Mouse (Mus musculus) 3134 (cell line): ENCODE results near the gene Acbd6.

Experiments
- DNase-seq: peaks from one replicate; pipeline ENCODE4 v3.0.0-alpha.2; 2011; ENCODE audit warnings: low spot score; ENCODE audit not compliant: insufficient read length; ENCODE audit errors: extremely low read depth

The Acbd6 gene

DNA sequence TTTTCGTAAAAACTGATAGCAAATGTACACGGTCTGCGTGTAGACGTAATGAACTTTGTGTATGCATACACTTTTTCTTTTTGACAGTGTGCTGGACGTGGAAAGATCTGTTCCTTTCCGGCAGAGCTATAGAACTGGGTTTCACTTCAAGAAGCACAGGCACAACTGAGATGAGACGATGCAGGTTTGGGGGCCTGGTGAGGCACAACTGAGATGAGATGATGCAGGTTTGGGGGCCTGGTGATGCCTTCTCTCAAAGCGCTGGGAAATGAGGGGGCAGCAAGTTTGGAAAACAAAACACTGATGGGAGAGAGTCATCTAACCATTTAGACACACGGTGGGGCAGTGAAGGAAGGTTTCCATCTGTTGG is 293 bp upstream of the Acbd6 start:
- DNase-seq = no peak

DNA sequence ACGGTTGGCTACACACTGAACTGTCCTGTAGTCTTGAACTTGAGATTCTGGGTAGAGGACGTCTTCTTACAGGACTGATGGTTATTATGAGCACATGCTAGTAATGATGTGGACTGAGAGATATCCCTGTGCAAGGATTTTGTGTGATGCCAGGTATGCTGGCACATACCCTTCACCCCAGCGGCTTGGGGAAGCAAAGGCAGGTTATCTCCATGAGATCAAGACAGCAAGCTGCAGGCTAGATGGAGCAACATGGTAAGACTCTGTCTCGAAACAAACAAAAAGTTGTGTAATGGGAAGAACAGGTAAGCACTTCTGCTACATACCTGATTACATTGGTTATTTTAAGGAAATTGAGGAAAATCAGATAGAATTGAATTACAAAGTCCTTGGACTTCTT is 2.1 kb downstream of the Acbd6 start:
- no peak for DNase-seq

DNA sequence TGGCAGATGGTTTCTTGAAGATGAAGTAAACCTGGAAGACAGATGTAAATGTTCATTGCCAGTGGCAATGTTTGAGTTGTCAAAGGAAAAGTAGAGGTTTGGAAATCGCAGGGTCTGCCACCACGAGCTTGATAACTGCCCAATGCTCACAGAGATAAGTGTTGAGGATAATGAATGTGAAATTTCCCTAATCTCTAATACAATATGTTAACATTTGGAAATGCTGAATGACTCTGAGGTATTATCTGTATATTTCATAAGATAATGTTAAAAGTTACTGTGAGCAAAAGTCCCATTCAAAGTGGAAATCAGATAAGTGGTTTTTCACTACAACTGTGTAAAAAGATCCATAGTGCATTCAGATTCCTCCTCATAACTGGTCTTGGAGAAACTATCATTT is 2.8 kb downstream of the Acbd6 start:
- no peak for DNase-seq

DNA sequence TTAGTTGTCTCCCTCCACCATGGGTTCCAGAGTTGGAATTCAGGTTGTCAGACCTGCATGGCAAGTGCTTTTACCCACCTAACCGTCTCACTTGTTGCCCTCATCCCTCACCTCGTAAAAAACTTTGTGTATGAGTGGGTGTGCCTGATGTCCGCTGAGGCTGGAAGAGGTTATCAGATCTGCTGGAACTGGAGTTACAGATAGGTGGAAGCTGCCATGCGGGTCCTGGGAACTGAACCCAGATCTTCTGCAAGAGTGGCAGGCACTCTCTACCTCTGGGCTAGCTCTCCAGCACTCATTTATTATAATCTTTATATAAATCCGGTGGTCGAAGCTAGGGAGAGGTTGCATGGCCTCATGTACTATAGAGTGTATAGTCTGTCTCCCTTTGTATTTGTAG is 4.3 kb downstream of the Acbd6 start:
- DNase-seq = no peak

DNA sequence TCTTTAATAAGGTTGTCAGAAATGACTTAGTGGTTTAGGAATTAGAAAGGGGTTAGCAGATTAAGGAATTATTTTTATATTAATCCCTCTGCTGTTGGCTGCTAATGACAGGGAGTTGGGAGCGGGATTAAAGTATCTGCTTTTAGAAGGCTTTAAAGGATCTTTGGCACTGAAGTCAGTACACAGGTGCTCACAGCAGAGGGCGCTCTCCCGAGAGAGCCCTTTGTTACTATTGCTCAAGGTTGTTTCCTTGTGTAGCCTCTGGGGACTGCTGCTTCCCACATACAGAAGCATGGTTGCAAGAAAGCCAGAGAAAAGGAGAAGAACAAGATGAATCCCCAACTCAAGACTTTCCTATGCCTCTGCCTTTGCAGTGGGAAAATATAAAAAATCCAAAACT is 6.8 kb downstream of the Acbd6 start:
- peak; percentile 23 for DNase-seq

DNA sequence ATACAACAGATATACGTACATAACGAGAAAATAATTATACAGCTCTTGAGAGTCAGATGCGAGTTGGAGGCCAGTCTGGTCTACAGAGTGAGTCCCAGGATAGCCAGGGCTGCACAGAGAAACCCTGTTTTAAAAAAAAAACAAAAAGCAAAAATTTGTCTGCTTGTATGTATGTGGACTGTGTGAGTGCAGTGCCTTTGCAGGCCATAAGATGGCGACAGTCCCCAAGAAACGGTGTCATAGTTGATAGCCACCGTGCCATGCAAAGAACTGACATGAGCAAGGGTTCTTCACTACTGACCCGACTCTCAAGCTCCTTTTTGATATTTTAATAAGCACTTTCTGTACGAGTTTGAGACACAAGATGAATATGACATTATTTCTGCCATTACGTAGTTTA is 10.2 kb downstream of the Acbd6 start:
- DNase-seq = no peak

DNA sequence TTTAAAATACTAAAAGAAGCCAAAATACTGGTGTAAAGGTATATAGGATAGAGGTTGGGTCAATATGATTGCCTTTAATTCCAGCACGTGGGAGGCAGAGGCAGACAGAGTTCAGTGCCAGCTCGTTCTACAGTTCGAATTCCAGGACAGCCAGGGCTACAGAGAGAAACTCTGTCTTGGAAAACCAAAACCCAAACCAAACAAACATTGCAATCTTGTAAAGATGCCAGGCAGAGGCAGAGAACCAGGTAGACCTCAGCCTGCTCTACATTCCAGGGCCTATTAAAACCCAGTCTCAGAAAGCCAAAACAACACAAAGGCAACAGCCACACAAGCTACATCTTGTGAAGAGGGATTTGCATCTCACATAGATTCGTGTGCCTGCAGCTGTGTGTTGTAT is 11.4 kb downstream of the Acbd6 start:
- DNase-seq = no peak

DNA sequence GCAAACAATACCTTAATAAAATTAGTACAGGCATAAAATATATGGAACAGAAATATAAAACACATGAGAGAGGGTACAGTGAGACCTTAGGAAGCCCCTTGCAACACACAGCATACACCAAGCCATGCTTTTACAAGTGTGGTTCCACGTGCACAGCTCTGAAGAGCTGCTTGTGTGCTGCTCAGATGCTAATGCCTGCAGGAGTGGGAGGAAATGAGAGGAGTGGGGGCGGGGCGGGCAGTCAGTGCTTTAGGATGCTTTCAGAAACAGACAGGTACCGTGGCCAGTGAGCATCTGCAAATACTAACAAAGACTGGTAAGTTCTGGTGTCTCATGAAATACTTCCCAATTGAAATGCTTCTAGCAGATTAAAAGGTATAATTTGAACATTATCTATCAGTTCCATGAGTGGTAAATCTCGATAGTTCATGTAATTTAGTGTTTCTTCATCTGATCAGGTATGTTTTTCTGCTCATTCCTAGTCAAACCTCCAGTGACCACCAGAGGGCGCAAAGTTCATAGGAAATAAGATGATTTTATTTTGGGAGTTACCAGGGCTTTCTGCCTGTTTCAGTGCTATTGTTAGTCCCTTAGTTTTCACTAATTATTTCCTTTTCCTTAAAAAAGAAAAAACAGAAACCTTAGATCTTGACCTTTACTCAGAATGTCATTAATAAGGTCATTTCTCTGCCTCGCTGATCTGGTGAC is 17.2 kb downstream of the Acbd6 start:
- DNase-seq = no peak

DNA sequence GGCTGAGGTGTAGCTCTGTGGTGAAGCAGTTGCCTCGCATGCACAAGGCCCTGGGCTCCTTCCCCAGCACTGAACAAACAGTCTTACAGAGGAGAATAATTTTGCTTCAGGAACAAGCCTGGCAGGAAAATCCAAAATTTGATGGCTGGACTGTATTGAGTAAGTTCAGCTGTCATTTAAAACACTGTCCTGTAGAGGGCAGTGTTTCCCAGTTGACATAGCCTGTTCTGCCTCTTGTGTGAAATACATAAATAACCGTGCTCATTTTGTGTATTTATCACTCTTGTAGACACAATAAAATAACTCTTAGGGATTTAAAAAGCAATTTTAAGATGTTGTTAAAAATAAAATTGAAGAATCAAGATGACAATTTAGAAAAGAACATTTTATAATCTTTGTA is 18.5 kb downstream of the Acbd6 start:
- DNase-seq = no peak

DNA sequence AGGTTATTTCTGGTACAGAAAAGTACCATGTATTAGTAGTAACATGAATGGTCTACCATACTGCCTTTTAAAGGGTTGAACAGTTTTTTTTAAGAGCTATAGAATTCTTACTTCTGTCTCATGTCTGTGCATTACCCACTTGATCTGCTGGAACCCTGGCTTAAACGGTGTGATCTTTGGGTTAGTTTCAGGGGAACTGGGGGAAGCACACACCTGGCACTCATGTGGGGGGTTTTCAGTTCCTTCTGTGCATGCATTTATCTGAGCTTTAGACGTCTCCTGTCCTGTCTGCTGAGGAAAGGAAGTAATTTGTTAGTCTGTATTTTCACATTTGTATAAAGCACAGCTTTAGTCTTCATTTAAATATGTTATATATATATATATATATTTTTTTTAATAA is 19.4 kb downstream of the Acbd6 start:
- DNase-seq = no peak

DNA sequence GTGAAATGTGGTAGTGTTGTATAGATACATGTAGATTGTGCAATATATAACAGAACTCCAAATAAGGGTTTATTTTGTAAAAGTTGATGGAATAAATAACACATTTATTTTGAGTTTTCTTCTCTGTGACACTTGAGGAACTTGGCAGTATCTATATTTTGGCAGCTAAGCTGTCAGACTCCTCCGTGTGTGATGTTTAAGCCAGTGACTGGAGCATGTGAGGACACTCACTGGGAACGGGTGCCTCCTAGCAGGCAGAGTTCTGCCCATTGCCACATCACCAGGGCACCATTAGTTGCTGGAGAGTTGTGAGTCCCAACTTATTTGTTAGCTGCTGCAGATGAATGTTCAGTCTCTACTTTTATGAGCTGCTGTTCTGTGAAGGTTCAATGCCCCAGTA is 30.0 kb downstream of the Acbd6 start:
- no peak for DNase-seq

DNA sequence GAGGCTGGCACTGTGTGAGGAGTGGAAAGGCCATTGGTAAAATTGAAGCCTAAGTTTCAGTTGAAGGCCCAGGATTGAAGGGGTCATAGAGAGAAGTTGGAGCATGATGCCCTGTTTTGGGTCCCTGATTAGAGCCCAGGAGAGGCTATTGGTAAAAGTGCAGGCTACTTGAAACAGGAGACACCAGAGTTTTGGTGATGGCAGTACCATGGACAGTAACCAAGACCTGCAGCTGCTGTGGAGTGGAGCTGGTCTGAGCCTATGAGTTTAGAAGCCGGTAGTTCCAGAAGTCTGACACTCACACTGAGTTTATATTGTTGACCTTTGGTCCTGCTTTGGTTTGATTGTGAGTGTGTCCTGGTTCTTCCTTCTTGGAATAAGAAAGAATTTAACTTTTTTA is 36.2 kb downstream of the Acbd6 start:
- no peak for DNase-seq

DNA sequence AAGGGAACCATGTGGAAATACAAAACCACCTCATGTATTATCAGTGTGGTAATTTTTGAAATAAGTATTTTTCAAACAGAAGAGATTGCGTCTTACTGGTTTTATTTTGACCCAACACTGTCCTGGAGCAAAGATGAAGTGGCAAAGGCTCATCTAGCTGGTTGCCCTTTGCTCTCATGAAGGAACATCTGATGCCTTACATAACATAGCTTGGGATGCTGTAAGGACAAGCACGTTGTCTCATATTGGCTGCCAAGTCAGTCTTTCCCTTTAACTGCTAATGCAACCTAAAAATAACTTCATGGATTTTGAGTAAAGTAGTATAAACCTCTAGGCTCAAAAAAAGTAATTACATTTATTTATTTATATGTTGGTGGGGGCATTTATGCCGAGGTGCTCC is 38.7 kb downstream of the Acbd6 start:
- DNase-seq = no peak

DNA sequence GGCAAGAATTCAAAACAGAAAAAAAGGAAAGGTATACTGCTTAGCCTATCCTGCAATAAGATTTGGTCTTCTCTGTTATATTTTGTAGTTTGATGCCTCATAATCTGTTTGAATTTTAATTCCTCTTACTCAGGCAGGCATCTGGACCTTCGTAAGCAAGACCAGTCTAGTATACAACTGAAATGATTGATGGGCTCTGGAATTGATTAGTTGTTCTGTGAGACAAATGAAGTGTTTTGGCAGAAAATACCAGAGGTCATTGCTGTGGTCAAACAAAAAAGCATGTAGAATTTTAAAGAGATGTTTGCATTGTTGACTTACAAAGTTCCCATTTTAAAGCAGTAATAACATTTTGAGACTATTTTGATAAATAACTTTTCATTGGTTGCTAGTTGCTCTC is 46.8 kb downstream of the Acbd6 start:
- no peak for DNase-seq

DNA sequence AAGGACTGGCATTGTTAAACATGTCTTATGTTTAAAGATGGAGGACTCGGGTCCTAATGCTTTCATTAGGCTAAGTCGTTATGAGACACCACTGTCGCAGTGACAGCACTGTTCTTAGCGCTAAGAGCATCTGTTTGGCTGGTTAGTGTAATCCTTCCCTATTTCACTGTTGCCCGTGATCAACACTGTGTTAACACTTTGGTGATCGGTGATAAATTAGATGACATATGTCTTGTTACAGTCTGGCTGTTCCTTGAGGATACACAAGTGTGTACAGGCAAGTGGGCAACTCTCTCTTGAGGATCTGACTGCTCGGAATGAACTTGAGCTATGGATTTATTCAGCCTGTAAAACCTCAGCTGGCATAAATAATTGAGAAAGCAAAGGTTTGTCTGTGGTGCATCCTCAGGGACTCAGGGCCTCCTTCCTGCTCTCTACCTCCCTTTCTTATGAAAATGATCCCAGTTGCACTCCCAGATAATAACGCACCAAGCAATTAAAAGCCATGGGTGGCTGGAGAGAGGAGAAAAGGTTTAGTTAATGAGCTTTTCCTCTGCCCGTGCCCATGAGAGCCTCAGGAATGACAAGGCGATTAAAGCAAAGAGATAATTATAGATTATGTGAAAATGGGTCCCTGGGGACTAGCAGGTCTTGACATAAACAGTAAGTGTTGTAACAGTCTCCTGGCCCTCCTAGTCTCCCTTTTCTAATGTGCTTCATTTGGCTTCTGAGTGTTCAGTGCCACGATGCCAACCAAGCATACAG is 47.7 kb downstream of the Acbd6 start:
- DNase-seq = no peak

DNA sequence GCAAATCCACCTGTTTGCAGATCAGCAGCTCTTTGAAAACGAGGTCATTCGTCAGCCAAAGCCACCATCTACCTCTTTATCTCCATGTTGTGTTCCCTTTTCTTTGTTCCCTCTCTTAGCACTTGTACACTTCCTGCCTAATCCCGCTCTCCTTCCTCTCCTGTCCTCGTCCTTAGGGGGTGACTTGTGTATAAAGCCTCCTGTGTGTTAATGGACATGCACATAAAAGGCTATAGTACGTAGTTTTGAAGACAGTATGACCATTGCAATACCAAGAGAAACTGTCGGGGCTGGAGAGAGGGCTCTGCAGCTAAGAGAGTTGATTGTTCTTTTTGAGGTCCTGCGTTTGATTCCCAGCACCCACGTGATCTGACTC is 48.2 kb downstream of the Acbd6 start:
- no peak for DNase-seq

DNA sequence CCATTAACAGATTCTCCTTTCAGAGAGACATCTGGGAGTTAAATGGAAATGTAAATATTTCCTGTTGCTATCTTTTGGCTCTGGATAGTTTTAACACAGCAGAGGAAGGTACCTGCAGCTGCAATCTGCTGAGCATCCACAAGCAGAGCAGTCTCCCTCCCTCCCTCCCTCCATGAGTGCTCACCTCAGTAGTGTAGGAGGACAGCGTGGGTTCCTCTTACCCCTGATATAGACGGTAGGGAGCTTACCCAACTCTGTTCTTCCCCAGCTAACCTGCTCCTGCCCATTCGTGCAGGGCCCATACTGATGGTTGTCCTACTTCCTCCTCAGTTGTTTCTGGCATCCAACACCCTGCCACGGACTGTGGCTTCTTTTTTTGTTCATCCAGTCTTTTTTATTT is 50.6 kb downstream of the Acbd6 start:
- DNase-seq = no peak

DNA sequence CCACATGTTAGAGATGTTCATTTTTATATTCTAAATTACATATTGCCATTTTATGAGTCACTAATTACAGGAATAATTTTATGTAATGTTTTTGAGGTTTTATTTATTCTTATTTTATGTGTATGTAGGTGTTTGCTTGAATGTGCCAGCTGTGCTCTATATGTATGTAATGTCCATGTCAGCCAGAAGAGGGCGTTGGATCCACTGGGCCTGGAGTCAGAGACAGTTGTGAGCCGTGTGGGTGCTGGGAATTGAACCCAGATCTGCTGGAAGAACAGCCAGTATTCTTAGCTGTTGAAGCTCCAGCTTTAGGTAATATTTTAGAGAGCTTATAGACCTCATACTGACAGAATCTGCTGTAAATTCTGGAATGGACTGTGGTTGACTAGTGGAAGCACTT is 56.5 kb downstream of the Acbd6 start:
- DNase-seq = no peak

DNA sequence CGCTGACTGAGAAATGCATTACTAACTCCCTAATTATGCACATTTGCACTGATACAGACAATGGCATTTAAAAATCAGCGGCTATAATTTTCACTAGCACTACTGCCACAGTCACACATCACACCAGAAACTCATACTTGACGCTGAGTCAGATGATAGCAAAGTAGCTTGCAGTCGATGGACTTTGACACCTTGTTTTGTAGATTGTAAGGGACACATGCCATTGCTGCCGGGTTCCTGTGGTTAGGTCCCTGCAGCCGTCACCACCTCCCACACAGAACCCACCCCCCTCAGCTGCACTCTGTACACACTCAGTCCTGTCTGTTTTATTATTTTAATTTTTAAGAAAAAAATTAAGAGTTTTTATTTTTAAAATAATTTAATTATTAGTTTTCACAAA is 63.2 kb downstream of the Acbd6 start:
- DNase-seq = no peak

DNA sequence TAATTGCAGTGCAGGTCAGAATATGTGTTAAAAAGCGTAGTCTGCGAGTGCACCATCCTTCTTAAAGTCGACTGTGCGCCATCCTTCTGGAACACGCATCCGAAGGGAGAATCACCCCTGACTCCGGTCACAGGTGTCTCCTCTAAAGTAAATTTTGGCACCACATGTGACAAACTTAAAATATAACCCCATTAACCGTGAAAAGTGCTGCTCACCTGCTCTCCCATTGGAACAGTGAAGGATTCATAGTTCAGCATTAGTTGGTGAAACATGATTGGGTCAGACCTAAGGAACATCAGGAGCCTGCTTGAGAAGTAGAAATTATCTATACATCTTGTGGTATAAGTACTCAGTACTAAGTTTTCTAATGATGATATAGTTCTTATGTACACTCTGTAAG is 65.3 kb downstream of the Acbd6 start:
- no peak for DNase-seq

DNA sequence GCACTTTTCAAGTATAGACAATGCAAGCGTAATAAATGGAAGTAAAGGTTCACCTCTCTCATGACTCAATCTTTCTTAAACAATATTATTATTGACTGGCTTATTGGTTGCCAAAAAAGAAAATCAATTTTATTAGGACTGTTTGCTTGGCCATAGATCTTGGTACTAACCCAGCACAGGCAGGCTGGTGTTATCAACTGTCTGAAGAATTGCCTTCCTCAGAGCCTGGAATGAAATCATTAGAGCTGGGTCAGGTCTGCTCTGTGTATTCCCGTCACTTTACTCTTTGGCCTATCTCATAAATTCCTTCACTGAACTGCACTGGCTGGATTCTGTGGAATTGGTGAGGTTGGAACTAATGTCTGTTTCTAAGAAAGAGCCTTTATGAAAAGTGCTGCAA is 69.8 kb downstream of the Acbd6 start:
- no peak for DNase-seq

DNA sequence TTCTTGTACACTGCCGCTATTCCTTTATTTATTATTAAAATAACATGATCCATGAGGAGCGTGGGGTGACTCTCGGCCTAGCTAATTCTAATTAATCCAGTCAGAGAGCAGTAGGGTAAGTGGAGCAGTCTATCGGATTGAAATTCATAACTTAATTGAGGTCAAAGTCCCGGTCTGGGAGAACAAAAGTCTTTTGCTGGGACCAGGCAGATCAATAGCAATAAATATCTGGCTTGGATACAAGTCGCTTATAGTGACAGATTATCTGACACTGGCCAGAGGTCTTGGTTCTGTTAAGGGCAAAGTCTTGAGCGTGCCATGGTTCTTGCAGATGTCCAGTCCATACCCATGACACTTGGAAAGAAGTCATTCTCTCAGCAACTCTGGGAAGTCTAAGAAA is 78.7 kb downstream of the Acbd6 start:
- no peak for DNase-seq

DNA sequence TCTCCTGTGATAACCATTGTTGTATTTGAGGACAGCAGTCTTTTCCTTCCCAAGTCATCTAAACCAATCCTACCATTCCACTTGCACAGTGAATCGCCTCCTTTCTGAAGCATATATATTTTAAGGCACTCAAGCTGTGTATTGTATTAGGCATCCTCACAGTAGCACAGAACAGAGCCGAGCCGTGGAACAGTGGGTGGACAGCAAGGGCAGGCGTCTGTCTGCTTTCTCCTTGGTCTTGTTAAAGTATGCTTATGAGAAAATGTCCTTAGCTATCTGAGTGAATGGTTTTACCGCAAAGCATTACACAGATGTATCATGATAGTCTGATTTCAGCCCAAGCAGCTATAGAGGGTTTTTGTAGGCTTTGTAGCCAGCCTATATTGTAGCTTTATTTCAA is 87.9 kb downstream of the Acbd6 start:
- DNase-seq = no peak
